Mouse (Mus musculus): ENCODE measurements around the gene Abi1. TPM values are rescaled to one million over a fixed set of nuclear protein-coding genes. Genes with fewer than 3 reads are reported as not detected.

Abi1 gene
- polyA plus RNA-seq (2015; fragmentation: Nextera tagmentation; extraction: Ambion mirVana): 56.7 and 60.5 TPM in 2 replicates

DNA sequence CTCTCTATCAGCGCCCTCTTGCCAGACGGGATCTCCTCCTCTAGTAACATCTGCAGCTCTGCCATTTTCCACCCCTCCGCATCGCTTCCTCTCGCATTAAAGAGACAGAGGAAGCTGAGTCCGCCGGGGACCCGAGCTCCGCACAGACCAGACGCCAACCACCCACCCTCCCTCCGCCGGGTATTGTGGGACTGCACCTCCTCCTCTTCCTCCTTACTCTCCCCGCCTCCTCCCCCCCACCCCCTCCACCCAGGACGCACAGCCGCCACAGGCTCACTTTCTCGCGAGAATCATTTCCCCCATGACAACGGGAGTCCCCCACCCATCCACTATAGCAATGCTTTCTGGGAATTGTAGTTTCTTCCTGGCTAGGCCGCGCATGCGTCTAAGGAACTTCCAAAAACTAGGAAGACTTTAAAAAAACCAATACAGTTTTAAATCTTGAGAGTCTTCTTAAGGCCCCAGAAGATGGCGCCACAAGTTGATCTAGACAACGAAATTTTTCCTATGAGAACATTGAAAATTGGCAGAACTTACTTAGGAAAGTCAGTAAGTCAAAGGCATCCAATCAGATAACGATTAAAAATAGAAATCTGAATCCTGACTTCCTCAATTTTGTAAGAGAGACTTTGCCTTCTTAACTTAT lies at the start of gene Abi1:
TSS of gene Abi1 (minus strand) at position 241 of the 646 bp plus-strand sequence.

DNA sequence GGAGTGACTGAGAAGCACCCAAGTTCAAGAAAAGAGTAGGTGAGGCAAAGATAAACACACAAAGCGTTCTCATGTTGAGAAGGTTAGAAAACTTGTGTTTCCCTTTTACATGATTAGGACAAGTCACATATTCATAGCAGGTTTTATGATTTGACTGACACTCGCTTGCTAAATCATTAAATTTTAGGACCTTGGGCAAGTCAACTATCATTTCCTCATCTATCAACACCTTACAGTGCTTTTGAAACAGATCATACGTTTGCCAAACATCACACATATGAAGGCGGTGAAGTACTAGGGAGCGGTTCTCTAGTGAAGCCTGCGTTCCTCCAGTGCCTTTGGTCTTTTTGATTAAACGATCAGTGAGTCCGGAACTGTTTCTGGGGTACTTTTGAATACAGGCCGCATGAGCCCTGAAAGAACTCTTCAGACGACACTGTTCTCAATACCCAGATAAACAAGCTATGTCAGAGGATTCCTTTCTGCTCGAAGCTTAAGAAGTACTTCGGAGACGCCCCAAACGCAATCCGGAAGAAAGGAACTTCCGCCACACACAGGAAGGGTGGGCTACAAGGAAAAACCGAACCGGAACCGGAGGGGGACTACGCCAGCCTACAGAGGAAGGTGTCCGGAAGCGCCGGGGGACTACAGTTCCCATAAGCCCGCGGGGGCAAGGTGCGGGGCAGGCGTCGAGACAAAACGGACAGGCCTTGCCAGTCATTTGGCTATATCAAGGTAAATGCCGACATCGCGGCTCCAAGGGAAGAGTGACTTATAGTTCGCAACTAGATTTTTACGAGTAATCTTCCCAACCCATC lies 27.7 kb upstream of the Abi1 start, which contains the start of gene Acbd5:
TSS of gene Acbd5 (plus strand) at position 616 of the 818 bp plus-strand sequence.

DNA sequence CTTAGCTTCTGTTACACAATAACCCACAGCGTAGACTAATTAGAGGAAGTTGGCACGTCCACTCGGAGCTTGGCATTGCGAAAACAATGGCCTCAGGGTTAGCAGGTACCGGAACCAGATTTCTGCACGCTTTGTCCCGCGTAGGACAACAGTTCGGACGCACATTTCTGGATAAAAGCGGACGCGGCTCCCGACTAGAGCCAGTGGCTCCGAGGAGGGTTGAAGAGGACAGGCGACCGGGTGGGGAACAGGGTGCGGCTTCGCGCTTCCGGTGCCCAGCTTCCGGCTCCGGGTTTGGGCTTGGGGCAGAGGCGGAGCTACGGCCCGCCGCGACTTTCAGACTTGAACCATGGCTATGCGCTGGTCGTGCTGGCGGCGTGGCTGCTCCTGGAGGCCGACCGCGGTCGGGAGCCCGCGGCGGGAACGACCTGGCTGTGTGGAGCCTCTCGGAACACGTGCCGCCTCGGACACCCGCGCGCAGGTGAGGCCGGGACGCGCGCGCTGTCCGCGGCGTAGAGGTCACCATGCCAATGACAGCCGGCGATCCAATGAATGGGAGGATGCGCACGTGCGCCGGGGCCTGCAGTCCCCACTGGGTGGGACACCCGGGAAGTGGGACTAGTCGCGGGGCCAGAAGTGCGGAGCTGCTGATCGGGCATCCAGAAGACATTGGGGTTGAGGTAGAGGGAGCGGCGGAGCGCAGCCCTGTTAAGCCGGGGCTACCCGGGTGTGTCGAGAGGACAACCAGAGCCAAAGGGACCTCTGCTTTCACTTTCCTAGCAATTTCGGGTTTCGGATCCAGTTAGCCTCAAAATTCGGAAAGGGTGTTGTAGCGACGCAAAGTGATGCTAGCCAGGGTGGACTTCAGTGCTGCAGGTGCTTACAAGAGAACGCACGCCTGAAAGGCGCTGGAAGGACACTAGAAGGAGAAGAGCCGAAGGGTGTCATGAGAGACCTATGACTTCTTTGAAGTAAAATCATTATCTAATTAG lies 144.5 kb downstream of the Abi1 start, which contains the start of gene Pdss1:
TSS of gene Pdss1 (plus strand) at position 241 of the 992 bp plus-strand sequence.

Other genes starting within 250 kb of the Abi1 start
- gene Pdss1, start 144.7 kb downstream of the Abi1 start, polyA plus RNA-seq (2015; fragmentation: Nextera tagmentation; extraction: Ambion mirVana): 20.5 and 21.3 TPM in 2 replicates
- gene Acbd5, start 27.9 kb upstream of the Abi1 start, polyA plus RNA-seq (2015; fragmentation: Nextera tagmentation; extraction: Ambion mirVana): 57.2 and 59.7 TPM in 2 replicates
- 1.8 and 2.7 TPM in 2 replicates for gene Mastl, start 115.8 kb upstream of the Abi1 start, polyA plus RNA-seq (2015; fragmentation: Nextera tagmentation; extraction: Ambion mirVana)
- gene Yme1l1, start 116.1 kb upstream of the Abi1 start, polyA plus RNA-seq (2015; fragmentation: Nextera tagmentation; extraction: Ambion mirVana): 47.9 and 48.8 TPM in 2 replicates
- 0.15 and 0.24 TPM in 2 replicates for gene 4931423N10Rik, start 167.2 kb upstream of the Abi1 start, polyA plus RNA-seq (2015; fragmentation: Nextera tagmentation; extraction: Ambion mirVana)

All from neural tube, postnatal 0 days (tissue).